Mouse (Mus musculus) lung, postnatal 36 days (tissue): ENCODE measurements at regions not wholly inside any gene's neighbourhood (a gene's known extent, or its start where the extent isn't known, plus 50 kb on each side); places are given as distances from the start of the nearest gene placed in this dataset.

Experiments used
- DNase-seq: peaks from one replicate; pipeline ENCODE4 v3.0.0; 2022; ENCODE audit warnings: mixed read lengths

DNA sequence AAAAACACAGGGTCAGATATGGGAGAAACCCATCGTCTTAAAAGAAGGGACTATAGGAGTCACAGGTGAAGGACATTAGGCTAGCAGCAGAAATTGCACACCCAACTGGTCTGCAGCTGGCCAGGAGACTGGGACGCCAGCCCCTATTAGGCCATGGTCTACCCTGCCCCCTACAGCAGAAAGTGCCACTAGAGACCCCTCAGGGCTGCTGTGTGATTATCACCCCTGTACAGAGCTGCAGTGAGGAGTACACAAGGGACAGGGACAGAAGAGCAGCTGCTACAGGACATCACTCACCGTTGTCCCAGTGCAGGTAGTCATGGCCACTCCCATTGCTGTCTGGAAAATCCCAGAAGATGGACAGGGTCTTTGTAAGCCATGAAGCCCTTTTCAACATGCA is 157.9 kb upstream of the Agap1 start:
- no peak for DNase-seq

DNA sequence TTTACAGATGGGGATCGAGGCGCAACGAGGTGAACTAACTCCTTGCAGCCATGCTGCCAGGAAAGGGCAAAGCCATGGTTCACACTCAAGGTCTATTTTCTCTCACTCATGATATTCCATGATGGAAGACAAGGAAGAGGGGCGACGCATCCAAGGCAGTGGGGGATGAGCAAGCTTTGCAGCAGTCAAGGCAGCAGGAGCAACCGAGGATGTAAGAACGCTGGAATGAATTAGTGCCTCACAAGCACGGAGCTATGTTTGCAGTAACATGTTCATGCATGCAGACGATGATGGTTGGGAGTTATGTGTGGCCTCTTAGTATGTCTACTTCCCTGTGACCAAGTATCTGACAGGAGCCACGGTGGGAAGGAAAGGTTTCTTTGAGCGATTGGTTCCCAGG is 156.8 kb upstream of the Agap1 start:
- no peak for DNase-seq

DNA sequence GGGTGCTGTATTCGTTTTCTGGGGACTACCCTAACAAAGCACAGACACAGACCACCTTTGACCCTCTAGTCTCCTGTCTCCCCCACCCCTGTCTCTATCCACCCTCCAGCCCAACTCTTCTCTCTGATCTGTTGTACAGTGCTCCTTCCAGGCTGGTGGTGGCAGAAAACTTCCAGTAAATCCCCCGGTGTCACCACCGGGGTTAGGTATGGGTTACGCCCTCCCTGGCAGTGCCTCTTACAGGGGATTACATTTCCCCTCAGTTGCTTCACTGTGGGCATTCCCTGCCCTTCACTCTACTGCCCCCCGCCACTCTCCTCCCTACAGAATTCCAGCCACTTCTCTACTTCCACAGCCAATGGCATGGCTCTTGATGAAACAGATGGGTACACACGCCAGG is 153.5 kb upstream of the Agap1 start:
- DNase-seq: no peak

DNA sequence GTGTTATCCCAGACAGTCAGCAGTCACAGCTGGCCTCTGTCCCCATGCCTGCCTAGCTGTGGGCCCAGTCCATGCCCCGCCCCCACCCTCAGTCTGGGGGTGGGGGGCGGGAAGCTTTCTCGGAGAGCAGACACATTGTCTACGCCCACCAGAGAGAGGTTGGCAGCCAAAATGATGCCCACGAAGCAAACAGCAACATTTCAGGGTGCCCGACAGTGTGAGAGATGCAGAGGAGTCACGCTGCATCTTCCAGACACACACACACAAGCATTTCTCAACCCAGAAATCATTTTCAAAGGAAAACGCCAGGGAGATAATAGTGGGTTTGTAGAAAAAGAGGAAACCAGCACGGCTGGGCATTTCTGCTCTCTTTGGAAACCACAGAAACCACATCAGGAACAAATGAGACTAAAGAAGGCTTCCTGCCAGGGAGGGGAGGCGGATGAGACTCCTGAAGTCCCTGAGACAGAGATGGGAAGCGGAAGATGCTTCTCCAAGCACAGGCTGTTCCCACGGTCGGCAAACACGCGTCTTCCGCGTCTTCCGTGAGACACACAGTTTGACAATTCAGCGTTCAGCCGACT is 152.1 kb upstream of the Agap1 start:
- DNase-seq: peak; percentile 70

DNA sequence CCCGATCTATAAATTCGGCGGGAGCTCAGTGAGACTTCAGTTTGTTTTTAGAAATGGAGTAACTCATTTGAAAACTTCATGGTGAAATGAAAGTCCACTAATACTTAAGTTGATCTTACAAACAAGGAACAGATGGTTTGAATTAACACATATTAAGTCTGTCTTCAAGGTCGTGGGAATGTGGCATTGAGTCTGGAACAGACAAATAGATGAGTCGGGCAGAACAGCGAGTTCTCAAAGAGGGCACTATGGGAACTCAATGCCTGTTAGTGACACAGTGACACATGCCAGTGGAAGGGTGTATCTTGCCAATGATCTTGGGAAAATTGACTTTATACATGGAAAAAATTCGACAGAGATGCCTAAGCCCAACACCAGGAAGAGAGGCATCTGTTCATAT is 149.4 kb upstream of the Agap1 start:
- DNase-seq: peak; percentile 74

DNA sequence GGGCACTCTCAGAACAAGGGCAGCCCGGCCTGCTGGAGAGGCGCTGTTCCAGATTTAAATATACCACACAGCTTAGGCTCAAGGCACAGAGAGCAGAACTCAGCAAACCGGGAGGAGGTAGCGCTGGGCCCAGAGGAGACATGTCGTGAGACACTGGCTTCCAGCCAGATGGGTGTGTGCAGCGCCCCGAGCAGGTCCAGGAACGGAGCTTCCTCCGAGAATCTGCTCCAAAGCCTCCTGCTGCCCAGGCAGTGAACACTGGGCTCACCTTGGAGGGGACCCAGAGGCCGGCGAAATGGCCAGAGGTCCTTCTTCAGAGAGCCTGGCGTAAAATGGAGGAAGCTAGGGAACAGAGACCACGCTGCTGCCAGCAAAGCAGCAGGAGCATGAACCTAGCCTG is 145.8 kb upstream of the Agap1 start:
- DNase-seq: peak; percentile 77

DNA sequence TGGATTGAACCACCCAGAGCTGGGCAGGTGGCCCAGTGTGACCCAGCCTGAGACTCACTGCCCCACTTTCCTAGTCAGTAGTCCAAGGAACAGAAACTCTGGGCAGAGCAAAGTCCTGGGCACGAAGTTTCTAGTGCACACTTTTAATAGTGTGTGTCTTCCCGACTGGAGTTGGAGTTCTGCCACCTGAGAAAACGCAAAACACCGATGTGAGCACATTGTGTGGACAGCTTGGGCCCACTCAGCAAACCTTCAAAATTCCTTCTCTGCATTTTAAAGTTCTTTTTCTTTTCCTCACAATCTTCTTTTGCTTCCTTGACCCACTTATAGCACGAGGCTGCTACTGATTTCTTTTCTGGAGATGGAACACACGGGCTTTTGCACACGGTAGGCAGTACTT is 141.5 kb upstream of the Agap1 start:
- DNase-seq: no peak

DNA sequence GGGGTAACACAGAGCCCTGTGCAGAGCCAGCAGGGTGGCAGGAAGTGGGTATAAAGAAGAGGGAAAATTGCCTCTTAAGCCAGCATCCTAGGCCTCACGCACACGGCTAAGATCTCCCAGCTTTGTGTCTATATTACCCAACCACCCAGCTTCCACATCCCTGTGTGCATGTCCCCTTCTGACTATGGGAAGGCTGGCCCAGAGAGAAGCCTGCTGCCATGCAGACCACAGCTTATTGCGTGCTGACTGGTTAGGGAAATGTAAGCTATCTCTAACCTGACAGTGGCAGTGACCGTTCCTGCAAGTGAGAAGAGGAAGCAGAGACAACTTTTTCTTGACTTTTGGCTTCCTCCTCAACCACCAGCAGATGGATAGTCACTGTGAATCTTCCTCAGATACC is 136.7 kb upstream of the Agap1 start:
- DNase-seq: no peak

DNA sequence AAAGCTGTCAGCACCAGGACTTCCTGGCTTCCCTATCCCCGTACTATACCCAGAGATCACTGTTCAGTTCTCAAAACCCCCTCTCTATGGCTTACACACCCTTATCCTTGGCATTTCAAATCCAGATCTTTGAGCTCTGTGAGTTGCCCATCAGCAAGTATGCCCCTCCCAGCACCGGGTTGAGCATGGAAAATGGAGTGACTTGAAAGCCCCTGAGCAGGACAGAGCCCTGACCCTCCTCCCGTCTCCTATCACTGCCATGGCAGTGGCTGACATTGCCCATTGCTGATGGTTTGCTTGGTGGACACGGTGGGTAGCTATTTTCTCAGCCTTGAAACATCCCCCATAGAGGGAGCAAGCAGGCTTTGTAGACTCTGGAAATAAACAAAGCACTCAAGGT is 135.9 kb upstream of the Agap1 start:
- no peak for DNase-seq

DNA sequence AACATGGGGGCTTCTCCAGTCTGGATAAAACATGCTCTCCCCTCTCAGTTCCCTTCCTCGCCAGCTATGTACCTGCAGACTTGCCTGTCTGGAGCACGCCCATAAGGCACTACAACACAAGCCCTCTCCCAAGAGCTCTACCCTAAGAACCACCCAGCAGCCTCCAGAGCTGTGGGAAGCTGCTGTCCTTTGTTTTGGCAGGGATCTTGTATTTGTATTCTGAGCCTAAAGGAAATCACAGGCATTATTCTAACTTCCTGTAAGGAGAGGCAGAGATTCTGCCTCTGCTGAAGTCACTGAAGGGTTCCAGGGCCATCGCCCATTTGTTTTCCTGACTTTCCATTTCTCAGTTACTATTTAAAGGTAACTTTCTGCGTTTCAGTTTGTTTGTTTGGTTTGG is 132.0 kb upstream of the Agap1 start:
- DNase-seq: peak; percentile 59

DNA sequence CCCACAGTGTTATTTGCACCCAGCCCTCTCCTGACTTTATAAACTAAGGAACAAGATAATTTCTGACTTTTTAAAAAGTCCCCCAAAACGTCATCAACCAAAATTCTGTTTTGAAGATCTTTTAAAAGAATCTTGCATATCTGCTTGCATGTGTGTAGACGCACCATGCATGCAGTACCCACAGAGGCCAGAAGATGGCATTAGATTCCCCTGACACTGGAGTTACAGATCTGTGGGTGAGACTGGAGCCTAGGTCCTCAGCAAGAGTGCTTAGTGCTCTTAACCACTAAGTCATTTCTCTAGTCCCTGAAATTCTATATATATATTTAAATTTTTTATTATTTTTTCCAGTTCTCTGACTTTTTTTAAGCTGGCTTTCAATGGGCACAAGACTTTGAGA is 131.5 kb upstream of the Agap1 start:
- peak; percentile 83 for DNase-seq

DNA sequence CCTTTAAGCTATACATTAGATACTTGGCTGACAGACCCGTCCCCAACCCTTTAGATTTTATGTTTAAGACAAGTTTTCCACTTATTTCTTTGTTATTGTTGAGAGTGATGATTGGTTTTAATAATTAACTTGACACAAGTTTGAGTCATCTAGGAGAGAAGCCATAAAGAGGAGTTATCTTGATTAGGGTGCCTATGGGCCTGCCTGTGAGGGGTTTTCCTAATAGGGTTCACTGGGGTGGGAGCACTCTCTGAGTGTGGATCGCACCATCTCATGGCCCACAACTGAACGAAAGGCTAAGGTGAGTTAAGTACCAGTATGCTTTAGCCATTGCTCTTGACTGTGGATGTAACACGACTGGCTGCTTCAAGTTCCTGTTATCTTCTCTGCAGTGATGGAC is 123.3 kb upstream of the Agap1 start:
- DNase-seq: no peak

DNA sequence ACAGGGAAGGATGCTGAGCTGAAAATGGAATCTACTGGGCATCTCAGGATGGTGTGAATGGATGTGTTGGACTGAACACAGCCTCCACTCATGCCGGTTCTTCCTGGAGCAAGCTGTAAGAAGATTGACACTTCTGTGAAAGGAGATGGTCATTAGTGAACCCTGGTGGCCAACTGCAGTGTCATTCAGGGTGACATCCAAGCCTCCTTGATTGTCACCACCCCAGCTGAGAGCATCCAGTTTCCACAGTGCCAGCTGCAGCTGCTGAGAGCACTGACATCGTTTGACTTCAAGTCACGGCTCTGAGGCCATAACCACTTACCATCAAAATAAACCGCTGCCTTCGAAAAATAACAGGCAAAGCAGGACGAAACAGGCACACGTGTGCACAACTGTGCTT is 121.9 kb upstream of the Agap1 start:
- no peak for DNase-seq

DNA sequence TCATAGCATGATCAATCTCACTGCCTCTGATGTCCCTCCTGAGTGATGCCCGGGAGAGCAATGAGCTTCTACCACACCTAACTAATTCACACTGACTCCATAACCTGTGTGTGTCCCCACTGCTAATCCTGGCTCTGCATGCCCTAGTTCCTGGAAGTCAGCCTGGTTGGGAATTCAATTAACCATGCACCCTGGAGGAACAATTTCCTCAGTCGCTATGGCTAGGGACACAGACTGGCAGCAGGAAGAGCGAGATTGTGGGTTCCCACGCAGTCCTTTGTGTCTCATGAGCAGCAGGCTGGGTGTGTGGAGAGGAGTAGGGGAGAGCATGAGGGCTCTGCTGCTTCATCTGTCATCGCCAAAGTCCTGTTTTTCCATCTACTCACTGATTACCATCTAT is 116.7 kb upstream of the Agap1 start:
- DNase-seq: no peak

DNA sequence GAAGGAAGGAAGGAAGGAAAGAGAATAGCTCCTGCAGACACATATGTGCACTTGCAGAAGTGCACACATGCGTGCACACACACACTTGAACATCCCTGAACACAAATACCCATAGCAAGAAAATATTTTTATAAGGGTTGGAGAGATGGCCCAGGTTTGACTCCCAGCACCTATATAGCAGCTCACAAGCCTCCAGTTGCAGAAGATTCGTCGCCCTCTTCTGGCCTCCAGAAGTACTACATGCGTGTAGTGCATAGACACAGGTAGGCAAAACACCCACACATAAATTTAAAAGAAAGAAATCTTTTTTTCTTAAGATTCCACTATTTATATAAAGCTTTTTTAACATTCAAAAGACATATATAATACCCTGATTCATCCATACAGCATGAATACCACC is 111.8 kb upstream of the Agap1 start:
- peak; percentile 47 for DNase-seq

DNA sequence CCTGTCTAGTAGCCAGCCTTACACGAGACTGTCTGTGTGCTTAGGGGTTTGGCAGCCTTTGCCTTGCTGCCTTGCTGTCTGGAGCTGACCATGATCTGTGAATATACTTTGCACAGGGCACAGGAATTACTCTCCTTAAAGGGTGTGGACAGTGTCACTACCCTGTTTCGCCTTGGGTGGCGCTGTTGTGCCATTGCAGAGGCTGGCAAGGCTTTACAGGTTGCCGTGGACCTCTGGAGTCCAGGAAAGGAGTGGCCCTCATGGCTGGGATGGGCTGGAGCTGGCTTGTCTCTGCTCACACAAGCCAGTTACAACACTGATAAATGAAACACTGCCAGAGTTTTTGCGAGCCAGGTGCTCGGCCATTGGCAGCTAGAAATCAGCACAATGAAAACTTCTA is 110.1 kb upstream of the Agap1 start:
- DNase-seq: peak; percentile 59

DNA sequence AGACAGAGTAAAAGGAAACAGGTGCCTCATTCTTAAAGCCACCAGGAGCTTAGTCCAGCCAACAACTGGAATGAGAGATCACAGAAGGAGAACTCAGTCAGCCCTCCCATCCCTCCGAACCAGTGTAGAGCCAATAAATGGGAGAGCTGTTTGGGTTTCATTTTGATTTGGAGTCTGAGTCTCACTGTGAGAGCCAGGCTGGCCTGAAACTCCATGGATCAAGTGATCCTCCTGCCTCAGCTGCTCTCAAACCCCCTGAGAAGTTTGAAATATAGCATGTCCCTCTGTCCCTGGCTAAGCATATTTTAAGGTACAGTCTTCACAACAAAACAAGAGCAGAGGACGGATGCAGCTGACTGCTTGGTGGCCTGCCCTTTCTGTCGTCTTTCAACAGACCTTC is 107.3 kb upstream of the Agap1 start:
- DNase-seq: no peak

DNA sequence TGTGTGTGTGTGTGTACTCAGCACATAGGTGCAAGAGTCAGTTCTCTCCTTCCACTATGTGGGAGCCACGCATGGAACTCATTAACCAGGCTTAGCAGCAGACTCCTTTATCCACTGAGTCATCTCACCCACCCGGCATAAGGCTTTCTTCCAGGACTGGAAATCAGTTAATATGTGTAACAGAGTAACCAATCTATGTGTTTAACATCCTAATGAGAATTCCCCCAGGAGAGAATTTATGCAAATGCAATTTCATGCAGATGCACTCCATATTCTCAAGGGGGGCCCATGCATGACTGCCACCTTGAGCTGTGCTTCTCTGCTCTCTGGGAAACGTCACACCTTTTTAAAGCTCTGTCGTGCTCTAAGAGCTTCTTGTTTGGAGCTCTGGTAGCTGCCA is 101.7 kb upstream of the Agap1 start:
- no peak for DNase-seq

DNA sequence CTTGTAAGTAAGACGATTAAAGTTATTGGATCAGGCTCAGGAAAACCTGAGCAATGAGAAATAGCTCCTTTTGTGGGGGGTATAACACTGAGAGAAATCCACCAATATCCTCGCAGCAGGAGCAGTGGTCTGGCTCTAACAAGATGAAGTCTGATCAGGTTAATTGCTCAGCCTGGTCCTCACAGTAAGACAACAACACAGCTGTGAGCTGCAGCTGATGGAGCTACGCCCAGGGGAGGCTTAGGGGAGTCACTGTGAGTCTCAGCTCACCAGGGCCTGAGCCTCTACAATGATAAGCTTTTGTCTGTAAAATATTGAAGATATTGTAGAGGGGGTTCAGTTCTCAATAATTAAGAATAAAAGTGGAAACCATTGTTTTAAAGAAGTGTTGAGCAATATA is 95.3 kb upstream of the Agap1 start:
- DNase-seq: no peak

DNA sequence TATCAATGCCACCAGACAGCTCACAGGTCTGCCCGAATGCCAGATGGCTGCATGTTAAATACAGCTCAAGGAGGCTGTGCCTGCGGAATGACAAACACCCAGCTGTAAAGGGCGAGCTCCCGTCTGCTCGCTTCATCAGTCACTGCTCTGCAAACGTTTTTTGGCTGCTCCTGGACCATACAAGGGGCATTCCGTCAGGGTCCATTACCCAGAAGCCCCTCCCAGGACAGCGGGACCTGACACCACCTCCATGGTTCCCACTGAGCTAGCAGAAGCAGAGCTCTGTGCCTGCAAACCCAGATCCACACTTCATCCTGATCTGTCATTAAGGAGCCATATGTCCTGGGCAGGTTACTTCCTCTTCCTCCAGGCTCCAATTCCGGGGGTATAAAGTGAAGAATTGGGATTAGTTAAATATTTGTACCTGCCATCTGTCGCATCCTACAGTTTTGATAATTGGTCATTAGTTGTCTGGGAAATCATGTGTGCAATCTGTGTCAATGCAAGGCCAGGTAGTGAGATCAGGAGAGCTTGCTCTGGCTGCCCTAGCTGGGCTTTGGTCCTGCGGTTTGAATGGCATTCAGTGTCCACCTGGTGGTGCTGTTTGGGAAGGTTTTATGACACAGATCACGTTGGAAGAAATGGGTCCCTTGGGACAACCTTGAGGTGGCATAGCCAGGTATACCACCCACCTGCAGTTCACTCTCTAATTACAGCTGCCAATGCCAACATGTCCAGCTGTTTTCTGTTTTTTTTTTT is 89.9 kb upstream of the Agap1 start:
- DNase-seq: no peak

DNA sequence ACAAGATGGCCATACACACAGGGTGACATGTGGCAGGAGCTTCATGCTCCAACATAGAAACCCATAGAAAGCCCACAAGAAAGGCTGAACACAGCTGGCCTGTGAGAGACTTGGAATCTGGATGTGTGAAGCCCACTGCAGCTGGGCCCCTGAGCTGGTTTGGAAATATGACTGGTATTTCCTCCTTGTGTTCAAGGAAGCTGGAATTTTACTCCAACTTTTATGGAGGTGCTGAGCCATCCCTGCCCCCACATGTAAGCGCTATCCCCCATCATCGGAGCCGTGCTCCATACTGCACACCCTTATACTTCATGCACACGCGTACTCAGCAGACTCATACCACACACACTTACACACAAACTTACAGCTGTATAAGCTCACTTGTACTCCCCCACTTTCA is 87.7 kb upstream of the Agap1 start:
- DNase-seq: no peak

DNA sequence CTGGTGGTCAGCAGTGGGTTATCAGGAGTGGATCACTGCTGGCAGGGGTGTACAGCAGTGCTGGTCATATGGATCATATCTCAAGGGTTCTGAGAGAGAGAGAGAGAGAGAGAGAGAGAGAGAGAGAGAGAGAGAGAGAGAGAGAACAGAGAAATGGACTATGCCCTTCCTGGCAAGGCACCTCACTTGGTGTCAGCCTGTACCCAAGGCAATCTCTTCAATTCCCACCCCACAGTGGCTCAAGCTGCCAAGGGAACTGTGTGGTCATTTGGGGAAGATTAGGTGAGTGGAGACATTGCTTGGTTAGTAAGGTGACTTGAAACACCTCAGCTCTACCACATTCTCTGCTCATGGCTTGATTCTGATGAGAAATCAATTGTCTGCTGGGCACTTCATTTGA is 80.8 kb upstream of the Agap1 start:
- no peak for DNase-seq

DNA sequence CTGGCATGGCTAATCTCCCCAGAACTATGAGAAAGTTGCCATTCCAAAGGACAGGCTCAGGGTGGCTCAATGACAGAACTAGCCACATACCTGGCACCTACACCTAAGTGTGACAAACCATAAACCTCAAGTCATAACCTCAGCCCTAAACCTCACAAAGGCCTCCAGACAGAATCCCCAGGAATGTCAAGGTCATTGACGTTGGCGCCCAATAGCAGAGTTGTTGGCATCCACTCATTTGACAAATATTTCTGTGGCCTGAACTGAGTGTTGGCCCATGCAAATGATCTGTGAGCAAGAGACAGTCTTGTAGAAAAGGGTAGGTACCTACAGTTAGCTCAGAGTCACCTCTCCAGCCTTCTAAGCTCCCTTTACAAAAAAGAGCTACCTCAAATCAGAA is 80.3 kb upstream of the Agap1 start:
- DNase-seq: no peak

DNA sequence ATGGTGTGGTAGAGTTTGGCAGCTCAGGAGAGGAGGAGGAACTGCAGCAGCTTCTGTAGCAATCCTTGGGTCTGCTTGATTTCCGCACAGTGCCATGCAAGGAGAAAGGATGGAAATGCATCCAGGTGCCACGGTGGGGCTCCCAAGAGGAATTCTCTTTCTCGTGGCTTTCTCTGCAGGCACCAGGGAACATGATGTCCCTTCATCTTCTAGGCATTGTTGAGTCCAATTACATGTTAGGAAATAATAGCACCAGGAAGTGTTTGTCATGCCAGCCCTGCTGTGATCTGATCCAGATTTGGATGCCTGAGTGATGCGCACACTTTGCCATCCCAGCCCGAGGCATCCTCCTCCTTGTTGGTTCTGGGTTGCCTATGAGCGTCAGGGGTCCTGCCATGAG is 72.6 kb upstream of the Agap1 start:
- DNase-seq: no peak

DNA sequence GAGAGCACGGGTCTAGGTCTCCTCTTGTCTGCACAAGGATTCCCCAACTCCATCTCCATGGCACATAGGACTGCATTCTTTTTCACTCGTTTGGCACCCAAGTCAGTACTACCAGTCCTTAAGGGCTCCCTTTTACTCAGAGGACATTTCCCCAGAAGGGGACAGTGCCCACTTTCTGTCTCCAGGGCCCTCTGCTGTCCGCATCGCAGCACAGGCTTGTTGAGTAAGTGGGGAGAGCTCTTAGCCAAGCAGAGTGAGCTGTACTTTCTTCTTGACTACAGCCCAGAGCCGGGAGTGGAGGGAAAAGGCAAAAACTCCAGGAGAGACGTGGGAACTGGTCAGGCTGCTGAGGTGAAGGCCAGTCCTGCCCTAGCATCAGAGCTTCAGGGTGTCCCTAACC is 69.5 kb upstream of the Agap1 start:
- DNase-seq: peak; percentile 46
